Mouse (Mus musculus) colon, adult 2 months (tissue): ENCODE measurements around the gene Gm12258. TPM values are rescaled to one million over a fixed set of nuclear protein-coding genes. Genes with fewer than 3 reads are reported as not detected.

ENCODE experiments used
- polyA plus RNA-seq: library from polyadenylated mRNA; depleted of rRNA; stranded (reverse); fragments of >200 nt; gene quantifications from 2 replicates; pipeline ENCODE4 v1.2.3, GENCODE M21; 2012; rRNA removed

Gm12258 gene
- 1.5 and 1.7 TPM in 2 replicates for polyA plus RNA-seq

GRCm38 (mm10) chr11:58846919-58847461, at the start of gene Gm12258:
TSS of gene Gm12258 (plus strand) at chr11:58847158.

GRCm38 (mm10) chr11:58801558-58802228, 45.3 kb upstream of the Gm12258 start, which contains the start of gene Fam183b:
TSS of gene Fam183b (minus strand) at chr11:58801960.

GRCm38 (mm10) chr11:58814700-58815099, 32.3 kb upstream of the Gm12258 start, which contains the start of gene Olfr313:
TSS of gene Olfr313 (plus strand) at chr11:58815000.

GRCm38 (mm10) chr11:58828937-58829336, 18.0 kb upstream of the Gm12258 start, which contains the start of gene Olfr312:
TSS of gene Olfr312 (plus strand) at chr11:58829237.

GRCm38 (mm10) chr11:58838951-58839350, 8.0 kb upstream of the Gm12258 start, which contains the start of gene Olfr311:
TSS of gene Olfr311 (plus strand) at chr11:58839251.

GRCm38 (mm10) chr11:58867039-58867953, 20.3 kb downstream of the Gm12258 start, which contains the start of gene 2810021J22Rik:
TSS of gene 2810021J22Rik (plus strand) at chr11:58867216.

GRCm38 (mm10) chr11:58903511-58904409, 56.8 kb downstream of the Gm12258 start, which contains the start of gene Zfp39:
TSS of gene Zfp39 (minus strand) at chr11:58904225.

Other genes with a start within 250 kb of the Gm12258 start
- gene 2210407C18Rik, start 231.1 kb upstream of the Gm12258 start, polyA plus RNA-seq = 7.3 and 7.4 TPM in 2 replicates
- gene Olfr323, start 216.7 kb upstream of the Gm12258 start, polyA plus RNA-seq = not detected in 2 replicates
- gene Trim58, start 206.7 kb upstream of the Gm12258 start, polyA plus RNA-seq = not detected in 2 replicates
- gene Olfr322, start 188.4 kb upstream of the Gm12258 start, polyA plus RNA-seq = not detected in 2 replicates
- gene Olfr320, start 166.1 kb upstream of the Gm12258 start, polyA plus RNA-seq = not detected in 2 replicates
- gene Olfr319, start 148.0 kb upstream of the Gm12258 start, polyA plus RNA-seq = not detected in 2 replicates
- gene Olfr318, start 123.1 kb upstream of the Gm12258 start, polyA plus RNA-seq = not detected in 2 replicates
- gene Olfr317, start 107.9 kb upstream of the Gm12258 start, polyA plus RNA-seq = not detected in 2 replicates
- not detected in 2 replicates for gene Olfr316, start 94.4 kb upstream of the Gm12258 start, polyA plus RNA-seq
- not detected in 2 replicates for gene Olfr315, start 74.0 kb upstream of the Gm12258 start, polyA plus RNA-seq
- gene Olfr314, start 64.2 kb upstream of the Gm12258 start, polyA plus RNA-seq = not detected in 2 replicates
- gene Fam183b, start 45.2 kb upstream of the Gm12258 start, polyA plus RNA-seq = 0.59 TPM in 1 of 2 replicates, not detected in the other
- not detected in 2 replicates for gene Olfr313, start 32.2 kb upstream of the Gm12258 start, polyA plus RNA-seq
- not detected in 2 replicates for gene Olfr312, start 17.9 kb upstream of the Gm12258 start, polyA plus RNA-seq
- not detected in 2 replicates for gene Olfr311, start 7.9 kb upstream of the Gm12258 start, polyA plus RNA-seq
- 1.4 and 2.9 TPM in 2 replicates for gene 2810021J22Rik, start 20.1 kb downstream of the Gm12258 start, polyA plus RNA-seq
- 0.48 and 0.78 TPM in 2 replicates for gene Zfp39, start 57.1 kb downstream of the Gm12258 start, polyA plus RNA-seq
- gene Btnl10, start 70.8 kb downstream of the Gm12258 start, polyA plus RNA-seq = not detected in 2 replicates
- 191 and 200 TPM in 2 replicates for gene Rnf187, start 91.8 kb downstream of the Gm12258 start, polyA plus RNA-seq
- gene Hist3h2ba, start 101.8 kb downstream of the Gm12258 start, polyA plus RNA-seq = 4.6 and 8.8 TPM in 2 replicates
- 18.4 and 25.8 TPM in 2 replicates for gene Hist3h2a, start 107.5 kb downstream of the Gm12258 start, polyA plus RNA-seq
- gene Trim17, start 107.5 kb downstream of the Gm12258 start, polyA plus RNA-seq = 0.22 and 0.46 TPM in 2 replicates
- 39.6 and 41.5 TPM in 2 replicates for gene Trim11, start 130.9 kb downstream of the Gm12258 start, polyA plus RNA-seq